Mouse (Mus musculus) right cerebral cortex, postnatal 4 days (tissue): ENCODE results near the gene Ror1.

Experiments used
- DNase-seq: peaks from one replicate; pipeline ENCODE4 v3.0.0-alpha.2; 2022

Ror1 gene

DNA sequence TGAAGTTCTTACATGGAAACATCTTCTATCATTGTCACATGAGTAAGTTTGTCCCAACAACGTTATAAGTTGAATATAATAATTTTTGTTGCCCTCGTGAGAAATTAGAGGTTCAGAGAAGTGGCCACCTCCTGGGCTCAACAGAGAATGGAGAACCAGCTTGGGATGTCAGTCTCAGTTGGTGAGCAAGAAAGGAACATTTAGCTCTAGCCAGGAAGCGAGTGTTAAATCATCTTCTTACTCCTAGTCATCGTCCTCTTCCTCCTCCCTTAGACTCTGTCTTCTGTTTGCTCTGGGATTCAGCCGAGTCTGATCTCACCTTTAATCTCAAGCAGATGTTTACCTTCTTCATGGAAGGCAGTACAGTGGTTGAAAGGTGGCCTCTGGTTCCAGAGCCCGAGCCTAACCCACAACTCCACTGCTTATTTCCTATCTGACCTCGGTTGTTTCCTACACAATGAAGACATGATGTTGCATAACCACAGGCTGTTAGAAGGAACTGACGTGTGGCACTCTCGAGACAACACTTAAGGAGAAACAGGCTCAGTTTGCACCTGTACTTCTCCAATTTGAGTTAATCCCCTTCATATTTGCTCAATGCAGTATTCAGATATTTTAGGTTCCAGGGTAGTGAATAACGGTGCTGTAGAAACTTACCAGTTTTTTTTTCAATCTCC, 175.6 kb downstream of the Ror1 start:
- no peak for DNase-seq

DNA sequence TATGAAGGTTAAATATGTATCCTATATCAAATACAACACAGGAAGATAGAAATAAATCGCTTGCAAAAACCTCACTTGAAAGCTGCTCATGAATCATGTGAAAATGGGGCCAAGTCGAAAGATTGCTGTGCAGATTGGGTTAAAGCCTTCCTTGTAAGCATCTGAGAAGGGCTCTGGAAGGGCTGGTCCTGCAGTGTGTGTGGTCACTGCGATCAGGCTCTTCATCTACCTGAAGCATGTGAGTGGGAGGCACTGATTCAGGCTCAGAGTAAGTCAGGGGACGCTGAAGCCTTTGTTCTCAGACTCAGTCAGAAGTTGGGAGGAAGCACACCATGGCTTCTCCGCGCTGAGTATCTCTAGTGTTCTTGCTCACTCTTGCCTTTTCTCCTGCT, 176.1 kb downstream of the Ror1 start:
- DNase-seq: no peak

DNA sequence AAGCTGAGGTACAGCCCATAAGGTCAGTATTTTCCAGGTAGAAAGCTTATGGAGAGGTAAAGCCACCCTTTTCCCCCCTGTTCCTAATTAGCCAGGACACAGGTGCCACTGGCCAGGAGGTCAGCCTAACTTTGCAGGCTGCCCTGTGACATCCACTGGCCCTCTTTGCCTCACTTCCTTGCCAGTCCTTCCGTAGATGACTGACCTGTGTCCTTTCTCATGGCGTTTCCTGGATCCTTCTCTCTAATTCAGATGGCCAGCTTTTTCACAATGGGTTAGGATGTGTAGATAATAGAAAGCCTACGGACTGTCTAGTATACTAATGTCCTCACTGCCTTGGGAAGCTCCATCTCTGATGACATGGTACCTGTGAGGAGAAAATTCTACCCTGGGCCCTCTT, 177.8 kb downstream of the Ror1 start:
- no peak for DNase-seq

DNA sequence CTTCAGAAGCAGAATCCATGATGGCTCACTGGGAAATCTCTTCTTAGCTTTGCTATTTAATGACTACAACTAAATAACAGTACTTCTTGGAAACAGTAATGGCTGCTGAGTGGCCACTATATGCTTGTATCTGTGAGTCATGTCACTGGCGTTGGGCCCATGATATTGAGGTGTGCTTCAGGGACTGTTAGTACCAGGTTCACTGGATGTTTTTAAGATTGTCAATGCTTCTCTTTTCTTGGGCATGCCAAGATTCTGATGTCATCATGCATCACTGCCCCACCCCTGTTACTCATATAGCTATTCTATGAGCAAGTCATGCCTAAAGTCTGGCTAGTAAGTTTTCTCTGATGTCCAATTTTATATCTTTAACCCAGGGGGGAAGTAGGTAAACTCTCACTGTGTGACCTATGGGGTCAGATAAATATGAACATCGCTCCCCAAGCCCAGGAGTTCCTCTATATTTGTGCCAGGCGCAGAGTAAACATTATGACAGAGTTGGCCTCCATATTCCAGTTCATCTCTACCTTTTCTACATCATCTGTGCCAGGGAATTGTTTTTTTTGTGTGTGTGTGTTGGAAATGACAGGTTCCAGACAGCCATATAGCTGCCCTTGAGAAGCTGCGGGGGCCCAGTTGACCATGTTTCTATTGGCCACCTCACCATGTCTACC, 178.4 kb downstream of the Ror1 start:
- no peak for DNase-seq

DNA sequence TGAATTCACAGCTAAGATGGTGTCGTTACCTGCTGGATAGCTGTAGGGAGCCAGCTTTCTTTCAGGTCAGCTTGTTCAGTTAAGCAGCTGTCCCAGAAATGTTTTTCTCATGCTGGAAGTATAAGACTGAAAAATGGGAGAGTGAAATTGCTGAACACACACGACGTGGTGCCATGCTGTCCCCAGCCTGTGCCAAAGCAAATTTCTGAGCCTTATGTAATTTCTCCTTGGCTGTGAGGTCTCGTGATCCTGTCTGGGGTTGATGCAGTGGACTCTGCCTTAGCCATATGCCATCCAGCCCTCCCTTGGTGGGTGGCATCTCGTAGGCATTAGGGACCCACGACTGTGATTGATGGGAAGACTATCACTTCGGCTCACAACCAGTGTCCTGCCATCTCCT, 180.9 kb downstream of the Ror1 start:
- DNase-seq: no peak

DNA sequence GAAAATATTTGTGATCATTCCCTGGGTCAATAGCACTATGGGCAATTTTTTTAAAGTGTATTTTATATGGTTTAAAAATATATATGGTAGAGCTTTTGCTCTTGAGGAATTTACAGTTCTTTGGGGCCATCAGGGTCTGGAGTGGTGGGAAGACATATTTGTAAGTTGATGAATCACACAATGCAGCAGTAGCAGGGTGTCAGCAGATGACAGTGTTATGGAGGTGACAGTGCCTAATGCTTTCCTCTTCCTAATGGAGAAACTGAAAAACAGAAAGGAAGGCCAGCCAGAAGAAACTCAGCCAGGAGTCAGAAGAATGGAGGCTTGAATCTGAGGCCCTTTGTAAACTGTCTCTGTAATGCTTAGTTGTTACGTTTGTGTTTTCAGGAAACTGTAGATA, 181.4 kb downstream of the Ror1 start:
- no peak for DNase-seq

DNA sequence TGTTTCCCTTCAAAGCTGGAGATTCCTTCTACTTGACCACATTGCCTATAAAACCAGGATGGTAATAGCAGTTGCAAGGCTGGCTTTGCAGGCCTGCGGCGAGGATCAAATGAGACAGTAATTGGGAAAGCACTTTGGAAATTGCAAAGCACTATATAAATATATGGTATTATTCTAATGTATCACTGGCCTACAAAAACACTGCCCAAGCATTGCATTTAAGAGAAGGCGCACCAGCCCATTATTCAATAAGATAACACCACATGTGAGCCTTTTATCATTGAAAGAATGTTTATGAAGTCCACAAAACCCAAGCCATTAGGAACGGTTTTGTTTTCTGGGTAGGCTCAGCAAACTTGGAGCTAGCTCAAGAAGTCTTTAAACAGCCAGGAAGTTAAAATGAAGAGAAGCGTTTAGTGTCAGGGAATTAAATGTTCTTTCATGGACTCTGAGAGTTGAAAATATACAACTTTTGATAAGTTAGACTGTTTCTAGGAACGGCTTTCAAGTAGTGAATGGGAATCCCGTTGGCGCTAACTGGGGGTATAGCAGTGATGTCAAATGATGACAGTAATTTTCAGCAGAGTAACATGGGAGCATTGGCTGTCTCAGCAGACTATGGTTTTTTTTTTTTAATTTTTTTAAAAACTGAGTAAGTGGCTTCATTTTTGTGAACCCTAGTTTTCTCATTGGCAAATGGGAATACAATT, 187.7 kb downstream of the Ror1 start:
- DNase-seq: no peak

DNA sequence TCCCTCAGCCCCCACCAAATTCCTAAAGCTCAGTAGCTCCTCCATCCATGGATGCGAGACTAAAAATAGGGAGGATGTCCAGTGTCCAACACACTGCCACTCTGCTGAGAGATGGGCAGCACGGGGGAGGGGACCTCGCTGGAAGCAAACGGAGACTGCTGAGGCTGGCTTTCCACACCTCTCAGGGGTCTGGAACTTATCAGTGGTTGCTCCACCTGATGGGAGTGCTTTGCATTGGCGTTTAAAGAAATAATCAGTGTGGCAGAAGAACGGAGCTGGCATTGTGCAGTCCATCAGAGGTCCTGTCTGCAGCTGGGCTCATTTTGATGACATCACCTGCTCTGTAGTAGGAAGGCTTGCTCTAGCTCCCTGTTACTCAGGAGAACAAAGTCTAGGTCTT, 188.9 kb downstream of the Ror1 start:
- DNase-seq: no peak

DNA sequence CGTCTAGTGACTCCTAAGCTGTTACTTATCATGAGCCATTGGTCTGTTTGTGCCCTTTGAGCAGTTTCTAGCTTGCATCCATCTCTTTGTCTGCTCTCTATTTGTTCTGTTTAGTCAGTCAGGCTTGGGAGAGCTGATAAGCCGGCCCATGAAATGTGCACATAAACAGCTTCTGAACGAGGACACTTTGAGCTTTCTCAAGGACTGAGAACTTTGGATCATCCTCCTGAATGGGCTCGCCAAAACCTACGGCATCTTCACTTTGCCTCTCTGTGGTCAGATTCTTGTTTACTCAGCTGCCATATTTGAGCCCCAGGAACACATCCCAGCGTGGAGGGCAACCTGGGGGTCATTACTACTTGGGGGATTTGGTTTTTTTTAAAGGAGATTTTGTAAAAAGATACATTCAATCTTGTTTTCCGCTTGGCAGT, 190.5 kb downstream of the Ror1 start:
- DNase-seq: no peak

DNA sequence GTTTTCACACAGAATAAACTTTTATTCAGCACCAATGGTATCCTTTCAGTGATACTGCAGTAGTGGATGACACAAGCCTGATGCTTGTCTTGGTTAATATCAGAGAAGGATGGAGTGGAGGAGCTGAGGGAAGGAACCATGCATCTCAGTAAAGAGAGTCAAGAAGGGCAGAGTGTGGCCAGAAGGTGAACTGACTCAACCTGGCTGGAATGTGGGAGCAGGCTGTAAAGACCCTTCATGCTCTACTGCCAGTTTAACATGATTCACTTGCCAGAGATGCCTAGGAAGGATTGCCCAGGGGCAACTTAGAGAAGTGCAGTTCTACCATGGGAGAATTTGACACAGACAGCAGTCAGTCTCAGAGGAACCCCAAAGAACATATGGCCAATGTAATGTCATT, 191.2 kb downstream of the Ror1 start:
- DNase-seq: no peak

DNA sequence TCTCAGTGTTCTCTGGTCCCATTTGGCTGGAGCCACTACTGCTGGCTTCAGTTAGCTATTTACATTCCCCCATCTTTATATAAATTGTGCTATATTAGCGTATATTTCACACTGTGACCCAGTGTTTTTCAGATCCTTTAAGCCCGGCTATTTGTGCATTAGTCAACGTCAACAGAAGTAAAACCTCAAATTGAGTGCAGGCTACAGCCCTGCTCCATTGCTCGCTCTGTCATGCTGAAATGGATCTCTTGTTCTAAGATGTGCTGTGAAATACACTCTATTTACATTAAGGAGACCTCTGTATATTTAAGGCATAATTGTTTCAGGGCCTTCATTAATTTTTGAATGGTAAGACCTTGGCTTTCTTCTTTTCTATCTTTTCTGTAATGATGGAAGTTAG, 192.2 kb downstream of the Ror1 start:
- no peak for DNase-seq

DNA sequence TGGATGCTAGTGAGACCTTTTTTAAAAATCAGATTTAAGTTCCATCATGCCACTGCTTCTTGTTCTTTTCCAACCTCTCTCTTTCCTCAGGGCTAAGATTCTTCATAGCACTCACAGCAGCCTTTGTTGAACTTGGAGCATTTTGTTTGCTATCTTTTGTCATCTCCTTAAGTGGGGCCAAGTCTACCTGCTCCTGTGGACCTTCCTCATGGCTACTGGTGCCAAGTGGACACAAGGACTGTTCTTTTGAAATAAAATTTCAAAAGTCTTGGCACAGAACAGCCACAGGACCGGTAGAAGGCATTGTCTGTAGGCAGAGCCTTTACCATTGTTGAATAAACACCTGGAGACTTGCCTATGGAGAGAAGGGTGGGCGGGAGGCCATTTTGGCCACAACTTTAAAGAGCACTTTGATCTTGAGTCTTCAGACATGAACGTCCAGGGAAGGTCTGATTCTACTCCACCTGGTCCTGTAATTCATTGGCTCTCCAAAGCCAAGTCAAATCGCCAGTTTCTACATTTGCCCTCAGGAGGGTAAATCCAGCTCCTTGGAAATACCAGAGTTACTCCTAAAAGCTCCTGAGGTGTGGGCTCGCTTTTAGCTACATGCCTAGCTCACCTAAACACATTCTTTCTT, 195.5 kb downstream of the Ror1 start:
- no peak for DNase-seq

DNA sequence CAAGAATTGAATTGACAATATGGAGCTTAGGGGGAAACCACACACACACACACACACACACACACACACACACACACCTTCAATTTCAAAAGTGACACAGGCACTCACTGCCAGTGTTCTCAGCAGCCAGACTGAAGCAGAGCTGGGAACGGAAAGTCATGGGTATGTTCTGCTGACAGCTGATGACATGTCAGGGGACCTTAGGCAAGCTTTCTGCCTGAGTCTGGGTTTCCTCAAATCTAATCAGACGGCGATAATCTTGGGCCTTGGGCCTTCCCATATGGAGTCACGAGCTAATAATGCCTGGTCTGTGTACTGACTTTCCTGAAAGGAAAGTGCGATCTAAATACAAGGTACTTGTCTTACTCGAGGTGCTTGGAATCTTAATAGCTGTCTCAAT, 202.1 kb downstream of the Ror1 start:
- no peak for DNase-seq

DNA sequence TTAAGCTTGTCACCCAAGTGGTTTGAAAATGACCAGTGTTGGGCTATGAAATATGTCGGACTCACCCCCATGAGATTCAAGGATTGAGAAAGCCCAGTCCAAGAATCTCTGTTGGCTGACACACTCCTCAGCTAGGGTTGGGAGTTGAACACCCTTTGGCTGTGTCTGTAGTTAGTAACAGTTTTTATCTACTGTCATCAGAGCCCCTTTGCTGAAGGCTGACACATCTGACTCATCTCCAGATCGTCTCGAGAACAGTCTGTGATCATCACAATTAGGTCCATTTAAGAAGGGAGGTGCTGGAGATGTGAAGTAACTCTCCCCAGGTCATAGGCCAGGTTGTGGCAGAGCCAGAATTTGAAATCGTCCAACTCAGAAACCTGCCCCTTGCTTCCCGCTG, 203.0 kb downstream of the Ror1 start:
- DNase-seq: no peak

DNA sequence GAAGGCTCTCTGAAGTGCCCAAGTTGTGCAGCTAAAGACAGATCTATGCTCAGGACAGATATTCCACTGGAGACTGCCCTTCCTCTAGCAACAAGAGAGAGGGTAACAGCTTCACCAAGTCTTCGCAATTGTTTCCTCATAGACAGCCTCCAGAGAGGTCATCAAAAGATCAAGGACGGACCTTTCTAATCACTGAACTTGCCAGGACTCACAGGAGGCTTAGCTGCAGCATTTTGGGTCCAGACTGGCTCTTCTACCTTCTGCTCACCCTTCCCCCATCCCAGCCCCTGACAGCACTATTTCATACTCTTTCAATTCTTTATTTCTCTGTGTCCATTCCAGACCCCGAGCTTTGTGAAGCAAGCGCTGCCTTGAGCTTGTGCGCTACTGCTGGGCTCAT, 204.6 kb downstream of the Ror1 start:
- DNase-seq: no peak

DNA sequence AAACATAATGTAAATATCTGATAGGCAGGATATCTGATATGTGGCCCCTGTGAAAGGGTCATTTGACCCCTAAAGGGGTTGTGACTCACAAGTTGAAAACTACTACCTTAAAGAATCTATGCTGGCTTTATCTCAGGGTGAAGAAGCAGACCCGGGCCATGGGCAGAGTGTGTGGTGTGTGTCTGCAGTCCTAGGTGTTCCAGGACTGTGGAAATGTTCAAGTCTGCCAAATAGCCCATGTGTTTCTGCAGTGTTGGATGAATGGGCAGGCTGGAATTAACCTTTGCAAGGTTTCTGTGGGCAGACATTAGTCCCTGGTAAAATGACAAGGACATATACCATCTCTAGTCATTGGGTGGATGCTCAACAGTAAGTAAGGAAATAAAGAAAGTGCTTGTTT, 205.8 kb downstream of the Ror1 start:
- no peak for DNase-seq

DNA sequence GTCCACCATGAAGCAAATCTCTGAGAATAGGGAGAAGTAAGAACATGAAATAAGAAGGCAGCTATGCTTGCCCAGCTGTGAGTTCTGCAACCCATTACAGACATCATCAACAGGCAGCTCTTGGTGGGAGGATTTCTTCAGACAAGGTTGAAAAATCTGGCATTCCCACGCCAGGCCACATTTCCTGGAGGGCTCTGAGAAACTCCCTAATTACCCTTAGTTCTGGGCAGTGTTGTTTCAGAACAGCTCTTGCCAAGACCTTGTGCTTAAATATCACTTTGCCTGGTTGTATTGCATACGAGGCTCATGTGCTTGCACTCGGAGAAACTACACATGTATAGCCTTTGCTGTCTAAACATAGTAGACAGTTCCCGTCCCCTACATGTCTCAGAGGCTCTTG, 211.8 kb downstream of the Ror1 start:
- no peak for DNase-seq

DNA sequence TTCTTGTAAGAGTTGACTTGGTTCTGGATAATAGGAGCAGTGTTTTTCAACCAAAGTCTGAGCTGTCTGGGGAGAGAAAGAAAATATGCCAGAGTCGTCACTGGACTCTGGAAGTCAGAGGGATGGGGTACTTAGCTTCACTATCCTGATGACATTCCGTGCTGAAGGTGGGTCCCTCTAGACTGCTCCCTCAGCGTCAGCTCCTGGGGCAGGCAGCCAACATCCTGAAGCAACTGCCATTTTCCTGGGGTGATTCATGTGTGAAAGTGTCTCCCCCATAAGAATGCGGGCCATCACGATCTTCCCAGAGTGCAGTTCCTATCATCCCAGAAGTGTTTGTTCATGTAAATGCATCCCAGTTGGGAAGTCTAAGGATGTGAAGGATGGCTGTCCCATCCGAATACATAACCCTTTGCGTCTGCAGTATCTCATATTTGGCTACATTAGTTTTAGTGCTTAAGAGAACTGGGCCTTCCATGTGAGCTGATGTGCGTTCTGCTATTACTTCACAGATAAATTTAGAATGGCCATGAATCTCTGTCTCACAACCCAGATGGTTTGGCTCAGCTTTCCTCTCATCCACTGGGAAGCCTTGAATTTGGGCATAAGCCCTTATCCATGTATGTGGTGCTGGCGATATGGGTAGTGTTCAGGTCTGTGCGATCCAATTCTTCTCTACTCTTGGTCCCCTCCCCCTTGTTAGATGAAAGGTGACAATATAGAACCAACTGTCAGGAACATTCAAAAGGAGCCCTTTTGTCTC, 216.4 kb downstream of the Ror1 start:
- no peak for DNase-seq

DNA sequence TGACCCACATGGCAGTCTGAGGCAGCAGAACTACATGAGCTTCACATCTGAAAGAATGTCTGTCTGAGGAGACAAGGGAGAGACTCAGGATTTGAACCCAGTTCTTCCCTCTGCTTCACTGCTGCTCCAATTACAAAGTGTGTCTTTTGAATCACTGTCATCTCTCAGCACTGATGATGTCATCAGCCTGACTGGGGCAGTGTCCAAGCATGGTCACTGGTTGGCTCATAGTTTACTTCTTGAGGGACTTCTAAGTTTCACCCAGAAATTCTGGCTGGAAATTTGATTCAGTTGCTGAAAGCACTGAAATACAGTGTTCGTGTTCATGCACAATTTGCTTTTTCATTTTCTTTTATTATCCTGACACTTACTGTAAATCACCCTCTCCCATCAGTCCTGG, 219.5 kb downstream of the Ror1 start:
- DNase-seq: no peak

DNA sequence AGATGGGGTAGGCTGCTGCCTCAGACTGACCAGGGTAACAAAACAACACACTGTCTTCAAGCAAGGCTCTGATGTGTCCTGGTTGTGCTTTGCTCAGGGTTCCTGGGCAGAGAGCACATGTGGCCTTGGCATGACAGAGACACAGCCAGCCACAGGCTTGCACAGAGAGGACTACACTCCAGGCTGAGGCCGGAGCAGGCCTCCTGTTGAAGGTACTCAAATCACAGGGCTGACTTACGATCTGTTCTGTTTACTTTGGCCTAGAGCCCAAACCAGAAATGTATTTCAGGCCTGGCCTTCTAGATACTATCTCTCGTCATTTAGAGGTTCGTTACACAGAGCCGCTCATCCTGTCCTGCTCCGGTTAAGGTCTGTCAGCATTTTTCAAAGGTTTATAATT, 226.2 kb downstream of the Ror1 start:
- no peak for DNase-seq

DNA sequence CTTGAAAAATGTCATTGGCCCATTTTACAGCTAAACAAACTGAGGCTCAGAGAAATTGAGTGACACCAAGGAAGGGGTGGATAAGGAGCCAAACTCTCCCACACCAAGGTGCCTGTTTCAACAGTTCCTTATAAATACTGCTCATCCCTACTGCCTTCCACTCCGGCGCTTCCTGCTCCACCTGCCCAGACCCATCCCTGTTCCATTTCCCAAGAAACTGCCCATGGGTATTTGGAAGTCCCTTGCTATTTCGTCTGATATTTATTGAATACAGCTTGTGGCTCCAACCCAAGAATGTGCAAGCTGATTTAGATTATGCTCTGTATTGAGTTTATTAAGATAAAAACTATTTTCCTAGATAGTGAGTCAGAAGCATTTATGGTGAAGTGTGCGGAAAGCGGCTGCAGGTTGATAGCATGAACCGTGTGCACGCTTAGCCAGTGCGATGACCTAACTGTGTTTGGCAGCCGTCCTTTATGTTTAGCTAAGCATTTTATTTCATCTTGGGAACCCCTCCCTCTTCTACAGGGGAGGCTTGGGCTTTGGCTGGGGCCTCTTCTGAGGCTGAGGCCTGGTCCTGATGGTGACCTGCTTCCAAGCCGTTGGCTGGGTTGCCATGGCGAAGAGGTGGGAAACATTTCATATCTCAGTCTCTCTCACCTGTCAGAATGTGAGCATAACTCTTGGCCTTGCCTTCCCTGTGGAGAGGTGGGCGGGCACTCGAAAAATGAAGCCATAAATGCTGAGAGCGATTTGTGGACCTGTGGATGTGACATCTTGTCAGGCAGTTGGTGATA, 229.3 kb downstream of the Ror1 start:
- DNase-seq: no peak

DNA sequence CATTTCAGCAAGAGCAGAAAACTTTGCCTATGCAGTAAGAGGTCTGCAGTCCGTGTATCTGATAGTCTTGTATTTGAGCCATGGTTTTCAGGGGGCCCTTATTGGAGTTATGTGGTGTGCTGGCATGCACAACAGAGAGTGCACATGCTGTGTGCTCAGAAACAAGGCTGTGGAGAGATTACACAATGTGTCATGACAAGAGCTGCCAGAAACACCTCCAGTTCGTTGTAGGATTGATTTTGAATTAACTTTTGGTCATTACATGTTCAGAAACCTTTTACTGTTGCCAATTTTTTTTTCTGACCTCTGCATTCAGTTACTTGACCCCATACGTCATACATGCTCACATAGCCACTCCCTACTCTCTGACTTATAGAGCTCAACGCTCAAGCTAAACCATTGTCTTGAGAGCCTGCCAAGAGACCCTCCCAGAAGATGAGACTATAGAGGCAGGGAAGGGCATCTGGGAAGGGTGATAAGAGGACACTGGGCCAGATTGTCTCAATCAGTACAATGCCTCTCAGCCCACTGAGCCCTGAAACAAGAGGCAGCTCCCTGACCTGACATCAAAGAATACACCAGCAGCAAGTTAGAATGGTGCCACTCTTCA, 232.9 kb downstream of the Ror1 start:
- no peak for DNase-seq
